Comparison of ENCODE assay signal across 8 mouse cellular contexts in genomic region chr6:34543303-34544206, GRCm38 (mm10). TPM values are rescaled to one million over a fixed set of nuclear protein-coding genes. Genes with fewer than 3 reads are reported as not detected.
DNase-seq lines count a peak whose midpoint lies in the region; ATAC-seq and TF ChIP-seq lines count a peak whose summit lies in the region.
"Had no signal": no experiment of that assay in that cellular context is flagged by ENCODE, and none has a peak within 500 bp of the region (broad histone marks: within the 10 kb centered on the region; RNA-seq: fewer than 3 reads in every experiment).

No protein-coding gene starts in this region.

- peaks cover 3% of the 10 kb centered on the region; the same call in 1 of the 2 replicates for H3K4me1 ChIP-seq in testis, adult 2 months (ENCODE audit: control insufficient read depth, insufficient read depth, low read length)
- H3K4me1 ChIP-seq in limb, embryonic 12.5 days (replicated peaks): peaks cover 24% of the 10 kb centered on the region

- peak overlapping the region; percentile 55 for H3K27ac ChIP-seq in testis, adult 2 months (ENCODE audit: control insufficient read depth, insufficient read depth, low read depth, low read length)
- H3K27ac ChIP-seq in limb, embryonic 12.5 days: no peak overlapping the region

- no peak for DNase-seq in testis, postnatal 10 days (ENCODE audit: low spot score)
- DNase-seq in heart, postnatal 10 days: peak; percentile 19 to 32
- DNase-seq in T-cell, adult 2 months (ENCODE audit: low spot score): no peak
- DNase-seq in gastrocnemius, postnatal 4 days (ENCODE audit: low spot score in 2 of 2): no peak

- 56% methylated on average over 21 of the region's 21 CpGs for WGBS in limb, embryonic 12.5 days

- H3K9ac ChIP-seq in limb, embryonic 12.5 days (replicated peaks): no peak overlapping the region

- H3K36me3 ChIP-seq in testis, adult 2 months (ENCODE audit: control insufficient read depth, insufficient read depth, low read length): no peaks in the 10 kb centered on the region
- no peaks in the 10 kb centered on the region for H3K36me3 ChIP-seq in limb, embryonic 12.5 days

- TF ChIP-seq CTCF in testis, adult 2 months (IDR thresholded peaks at IDR 0.05; ENCODE audit: control insufficient read depth, insufficient read depth, insufficient replicate concordance, low read depth, low read length): no peak

- ATAC-seq in limb, embryonic 12.5 days (ENCODE audit: insufficient number of reproducible peaks, insufficient read depth, low FRiP score, low TSS enrichment, low read depth): no peak
- ATAC-seq in monocyte, adult 5-6 weeks (replicated peaks; ENCODE audit: insufficient number of reproducible peaks, low FRiP score, low TSS enrichment, poor library complexity, severe bottlenecking): no peak

- no peaks in the 10 kb centered on the region for H3K9me3 ChIP-seq in limb, embryonic 12.5 days

- H3K4me2 ChIP-seq in limb, embryonic 12.5 days: peak overlapping the region; percentile 15; the same call in 1 of the 2 replicates

- H3K4me3 ChIP-seq in testis, adult 2 months (ENCODE audit: control insufficient read depth, low read depth, low read length): no peak overlapping the region
- H3K4me3 ChIP-seq in limb, embryonic 12.5 days (replicated peaks): no peak overlapping the region
- H3K4me3 ChIP-seq: myocyte had no signal

- intact Hi-C loops in heart, postnatal 10 days (cut with DNase I): no loop called here

- H3K27me3 ChIP-seq in testis, adult 2 months (ENCODE audit: control insufficient read depth, insufficient read depth, low read length): no peaks in the 10 kb centered on the region
- H3K27me3 ChIP-seq in limb, embryonic 12.5 days: no peaks in the 10 kb centered on the region

- no peak for TF ChIP-seq POLR2A in testis, adult 2 months (IDR thresholded peaks at IDR 0.05; ENCODE audit: control insufficient read depth, low read depth, low read length)

RNA-seq across cellular contexts. Expression of gene Cald1, which starts 54.7 kb away (rescaled TPM):
- 5.0 and 5.9 TPM in 2 replicates for polyA plus RNA-seq in testis, adult 2 months (2012; rRNA removed)
- 10 to 100 TPM; 88.0 to 92.1 TPM for total RNA-seq in heart, postnatal 10 days (2021)
- 213 and 222 TPM in 2 replicates for polyA plus RNA-seq in limb, embryonic 12.5 days (2016; fragmentation: Nextera tagmentation; extraction: Ambion mirVana)
- total RNA-seq in gastrocnemius, postnatal 4 days (2021): 100 to 1,000 TPM; 110 to 127 TPM
- 1.8 to 27.7 TPM (median 4.9 TPM) in 3 replicates for total RNA-seq in monocyte, adult 5-6 weeks (2017)

Comparison
In these comparisons a context has a peak if more than half of its experiments do, and no peak if none do; other contexts are left out.
1. DNase-seq: peak in heart, postnatal 10 days (2 of 2); none in testis, postnatal 10 days (single experiment), T-cell, adult 2 months (single experiment) and gastrocnemius, postnatal 4 days (0 of 2).